Mouse (Mus musculus) NIH3T3 (cell line): ENCODE results near the gene D5Ertd577e.
"Not testable (repeated sequence)": the region's sequence is repeated elsewhere in the genome, so short reads cannot be mapped to it uniquely, and the experiment has no call there.

ENCODE experiments used
- DNase-seq: peaks from one replicate; pipeline ENCODE4 v3.0.0-alpha.2; 2012; ENCODE audit warnings: low read depth

Gene D5Ertd577e

DNA sequence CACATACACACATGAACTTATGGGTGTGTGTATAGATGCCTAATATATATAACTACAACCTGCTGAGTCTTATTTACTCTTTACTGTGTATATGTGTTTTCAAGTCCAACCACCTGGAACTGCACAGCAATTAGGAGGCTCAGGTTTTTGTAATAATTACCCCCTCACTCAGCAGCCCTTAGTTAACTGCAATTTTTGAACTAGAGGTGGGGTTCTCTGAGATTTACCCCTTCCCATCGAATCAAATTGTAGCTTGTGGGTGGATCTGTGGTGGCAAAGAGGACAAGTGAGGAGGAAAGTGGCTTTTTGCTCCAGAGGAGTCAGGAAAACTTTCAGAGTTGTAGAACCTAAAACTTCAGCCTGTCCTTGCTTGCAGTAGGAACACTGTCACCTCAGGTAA, at the start of gene D5Ertd577e:
Gene D5Ertd577e (plus strand): TSS at position 301 of the 400 bp plus-strand sequence.
- not testable (repeated sequence) for DNase-seq

- DNase-seq, result not testable (repeated sequence)
Observed at GRCm38 (mm10) chr5:95510458-95510857, 53.9 kb downstream of the D5Ertd577e start, which contains the start of gene Gm3286. Gene Gm3286, plus strand, starts transcription at chr5:95510758.
